Mouse (Mus musculus): Measurements from ENCODE around the gene Tmem53.
"Not testable (repeated sequence)": the region's sequence is repeated elsewhere in the genome, so short reads cannot be mapped to it uniquely, and the experiment has no call there.

The Tmem53 gene

DNA sequence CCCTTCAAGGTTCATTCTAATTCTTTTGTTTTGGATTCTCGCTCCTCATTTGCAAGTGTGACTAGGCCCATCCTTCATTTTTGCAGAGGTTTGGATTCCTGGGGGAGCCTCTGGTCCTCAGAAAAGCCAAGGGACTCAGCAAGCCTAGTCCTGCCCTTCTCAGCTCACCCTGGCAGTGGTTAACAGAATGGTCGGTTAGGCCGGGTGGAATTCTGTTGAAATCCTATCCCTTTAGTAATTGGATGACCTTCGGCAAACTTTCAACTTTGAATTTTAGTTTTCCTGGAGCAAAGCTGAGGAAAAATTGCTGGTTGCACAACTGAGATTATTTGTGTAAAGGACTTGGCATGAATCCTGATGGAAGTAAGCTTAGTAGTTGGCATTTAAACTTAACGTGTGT is 600 bp downstream of the Tmem53 start:
- DNase-seq, result peak; percentile 44 to 47

DNA sequence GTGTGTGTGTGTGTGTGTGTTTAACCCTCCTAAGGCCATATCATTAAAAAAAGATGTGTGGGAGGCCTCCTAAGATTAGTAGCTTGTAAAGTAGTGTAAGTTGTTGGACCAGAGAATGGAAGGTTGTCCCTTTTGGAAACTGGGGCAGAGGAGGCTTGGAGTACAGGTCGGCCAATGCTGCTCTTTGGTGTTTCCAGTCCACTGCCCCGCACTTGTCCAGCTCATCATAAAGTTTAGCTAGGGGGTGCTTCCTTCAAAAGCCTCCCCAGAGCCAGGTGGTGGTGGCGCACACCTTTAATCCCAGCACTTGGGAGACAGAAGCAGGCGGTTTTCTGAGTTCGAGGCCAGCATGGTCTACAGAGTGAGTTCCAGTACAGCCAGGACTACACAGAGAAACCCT is 1.0 kb downstream of the Tmem53 start:
- no peak for DNase-seq

DNA sequence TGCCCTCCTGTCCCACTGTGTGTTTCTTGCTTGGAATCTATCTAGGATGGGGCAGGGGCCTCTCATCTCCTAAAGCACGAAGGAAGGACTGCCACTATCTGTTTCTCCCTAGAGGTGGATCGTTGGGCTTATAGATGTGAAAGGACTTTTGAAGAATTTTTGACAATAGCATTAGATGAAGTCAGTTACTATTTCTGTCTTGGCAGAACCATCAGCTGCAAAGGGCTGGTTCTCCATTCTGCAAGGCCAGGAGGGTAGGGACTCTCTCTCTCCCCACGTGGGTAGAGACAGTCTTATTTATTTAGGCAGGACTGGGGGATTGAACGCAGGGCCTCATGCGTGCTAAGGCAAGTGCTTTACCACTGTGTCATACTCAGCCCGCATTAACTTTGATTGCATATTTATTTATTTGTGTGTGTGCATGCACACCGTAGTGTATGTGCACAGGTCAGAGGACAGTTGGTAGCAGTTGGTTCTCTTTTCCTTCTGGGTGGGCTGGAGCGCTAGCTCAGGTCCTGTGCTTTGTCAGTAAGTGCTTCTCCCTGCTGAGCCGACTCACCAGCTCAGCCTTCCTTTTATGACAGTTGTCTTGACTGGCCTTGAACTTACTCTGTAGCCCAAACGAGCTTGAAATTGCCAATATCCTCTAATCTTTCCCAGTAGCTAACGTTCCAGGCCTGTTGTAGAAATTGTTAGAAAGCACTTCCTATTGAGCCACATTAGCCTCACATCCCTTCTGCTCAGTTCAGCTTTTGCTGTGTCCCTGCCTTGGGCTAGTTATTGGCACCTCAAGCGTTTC is 1.7 kb downstream of the Tmem53 start:
- no peak for DNase-seq

DNA sequence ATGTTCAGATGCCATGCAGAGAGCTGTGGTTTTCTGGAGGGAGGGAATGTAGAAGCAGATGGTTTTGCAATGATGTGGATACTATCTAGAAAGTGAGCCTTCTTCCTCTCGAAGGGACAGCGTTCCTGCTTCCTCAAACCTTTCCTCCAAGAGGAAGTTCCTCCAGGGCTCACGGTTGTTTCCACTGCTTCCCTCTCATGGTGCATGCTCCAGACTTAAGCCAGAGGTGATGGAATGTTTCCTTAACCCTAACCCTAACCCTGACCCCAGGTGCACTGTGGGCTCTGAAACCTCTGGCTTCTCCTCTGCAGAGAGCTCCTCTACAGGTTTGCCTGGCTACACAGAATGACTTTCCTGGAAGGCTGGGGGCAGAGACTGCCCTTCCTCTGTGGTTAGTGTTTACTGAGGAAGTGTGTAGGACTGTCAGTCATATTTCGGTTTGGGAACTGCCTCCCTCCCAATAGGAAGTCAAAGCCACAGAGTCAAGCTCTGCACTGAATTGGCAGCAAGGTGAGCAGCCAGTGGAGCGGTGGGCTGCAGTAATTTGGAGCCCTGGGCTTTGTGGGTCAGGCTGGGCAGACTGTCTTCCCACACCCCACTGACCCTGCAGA is 2.4 kb downstream of the Tmem53 start:
- no peak for DNase-seq

DNA sequence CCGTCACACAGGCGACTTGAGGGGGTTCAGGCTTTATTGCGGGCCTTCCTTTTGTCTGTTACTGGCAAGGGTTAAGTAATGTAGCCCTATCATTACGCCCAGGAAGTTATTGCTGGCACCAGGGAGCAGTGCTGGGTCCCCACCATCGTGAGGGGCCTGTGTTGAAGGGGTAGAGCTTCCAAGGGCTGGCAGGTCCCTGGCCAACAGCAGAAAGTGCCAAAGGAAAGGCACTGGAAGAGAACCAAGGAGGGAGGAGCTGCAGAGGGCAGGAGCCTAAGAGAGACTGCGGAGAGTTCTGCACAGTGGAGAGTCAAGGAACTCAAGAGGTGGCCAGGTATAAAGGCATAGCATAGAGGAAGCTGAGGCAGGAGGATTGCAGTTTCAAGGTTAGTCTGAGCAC is 2.9 kb downstream of the Tmem53 start:
- DNase-seq, result no peak

DNA sequence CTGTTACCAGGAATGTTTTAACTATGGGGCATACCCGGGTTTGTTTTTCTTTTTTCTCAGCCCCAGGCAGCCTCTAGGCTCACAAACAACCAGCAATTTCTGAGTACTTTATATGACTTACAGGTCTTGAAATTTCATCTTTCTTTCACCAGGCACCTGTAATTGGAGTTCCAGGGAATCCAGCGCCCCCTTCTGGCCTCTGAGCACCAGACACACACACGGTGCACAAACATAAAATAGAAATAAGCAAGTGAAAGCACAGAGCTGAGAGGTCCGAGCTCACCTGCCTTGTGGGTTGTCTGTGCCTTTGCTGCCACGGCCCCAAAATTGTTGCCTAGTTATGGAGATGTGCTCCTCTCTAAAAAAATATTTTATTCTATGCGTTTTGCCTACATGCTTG is 8.2 kb downstream of the Tmem53 start:
- DNase-seq, result not testable (repeated sequence)

DNA sequence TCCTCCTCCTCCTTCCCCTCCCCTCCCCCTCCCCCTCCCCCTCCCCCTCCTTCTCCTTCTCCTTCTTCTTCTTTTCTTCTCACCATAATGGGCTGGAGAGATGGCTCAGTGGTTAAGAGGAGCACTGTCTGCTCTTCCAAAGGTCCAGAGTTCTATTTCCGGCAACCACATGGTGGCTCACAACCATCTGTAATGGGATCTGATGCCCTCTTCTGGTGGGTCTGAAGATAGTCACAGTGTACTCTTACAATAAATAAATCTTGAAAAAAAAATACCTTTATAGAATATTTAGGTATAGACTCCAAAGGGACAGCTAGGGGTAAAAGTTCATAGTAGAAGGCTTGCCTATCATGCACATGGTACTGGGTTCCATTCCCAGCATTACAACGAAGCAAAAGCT is 9.5 kb downstream of the Tmem53 start:
- no peak for DNase-seq

DNA sequence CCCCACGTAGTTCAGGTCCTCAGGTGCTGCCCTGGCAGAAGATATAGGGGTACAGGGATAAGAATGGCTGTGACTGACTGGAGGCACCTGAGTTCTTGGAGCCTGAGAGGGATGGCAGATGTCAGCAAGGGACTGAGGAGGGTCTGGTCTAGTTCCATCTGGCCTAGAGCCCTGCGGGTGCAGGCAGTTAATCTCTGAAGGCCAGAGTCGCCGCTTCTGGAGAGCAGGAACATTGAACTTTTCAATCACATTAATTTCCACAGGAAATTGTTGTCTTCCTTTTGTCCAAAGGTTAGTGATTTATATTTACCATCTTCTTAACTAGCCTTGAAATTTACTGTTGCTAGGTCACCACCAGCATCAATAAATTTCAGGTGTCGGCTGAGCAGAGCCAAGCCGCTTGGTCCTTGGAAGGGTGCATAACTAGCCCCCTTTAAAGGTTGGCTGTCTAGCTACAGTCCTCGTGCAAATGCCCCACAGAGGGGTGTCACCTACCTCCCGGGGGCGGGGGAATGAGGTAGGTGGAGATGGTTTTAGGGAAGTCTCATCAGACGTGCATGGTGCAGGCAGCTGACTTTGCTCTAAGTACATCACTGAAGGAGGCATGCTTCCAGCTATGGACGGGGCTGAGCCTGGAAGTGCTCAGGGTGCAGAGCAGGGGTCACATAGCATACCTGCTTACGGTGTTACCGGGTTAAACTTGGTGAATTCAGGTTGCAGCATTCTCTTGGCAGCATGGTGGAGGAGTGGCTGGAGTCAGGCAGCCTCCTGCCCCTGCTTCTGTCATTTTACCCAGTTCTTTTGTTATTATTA is 10.6 kb downstream of the Tmem53 start:
- DNase-seq, result no peak

DNA sequence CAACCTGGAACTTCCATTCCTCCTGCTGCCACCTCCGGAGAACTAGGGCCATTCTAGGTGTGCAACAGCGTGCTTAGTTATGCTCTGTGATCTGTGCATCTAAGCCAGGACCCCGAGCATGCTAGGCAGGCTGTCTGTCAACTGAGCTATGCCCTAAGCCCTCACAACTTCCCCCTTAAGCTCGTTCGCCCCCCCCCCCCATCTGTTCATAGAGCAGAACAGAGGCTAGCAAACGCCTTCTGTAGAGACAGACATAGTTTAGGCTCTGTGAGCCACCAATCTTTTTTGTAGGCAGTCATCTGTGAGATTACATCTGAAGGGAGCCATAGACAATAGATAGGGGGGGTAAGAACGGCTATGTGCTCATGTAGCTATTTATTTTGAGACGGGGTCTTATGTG is 11.2 kb downstream of the Tmem53 start:
- no peak for DNase-seq

DNA sequence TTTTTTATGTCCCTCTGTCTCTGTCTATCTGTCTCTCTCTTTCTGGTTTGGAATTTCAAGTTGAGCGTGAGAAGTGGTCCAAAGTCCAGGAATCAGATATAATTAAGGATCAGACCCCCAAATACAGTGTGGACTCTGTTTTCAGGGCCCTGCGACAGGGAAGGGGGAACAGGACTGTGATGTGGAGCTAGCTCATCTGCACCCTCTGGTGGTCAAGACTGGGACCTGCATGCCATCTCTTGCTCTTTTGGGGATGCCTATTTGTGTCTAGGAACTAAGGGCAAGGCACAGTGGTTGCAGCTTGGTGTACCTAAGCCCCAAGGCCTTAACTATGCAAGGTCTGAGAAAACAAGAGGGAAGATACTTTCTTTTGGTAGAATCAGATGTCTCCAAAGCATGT is 15.5 kb downstream of the Tmem53 start:
- DNase-seq, result peak; percentile 68 to 84

DNA sequence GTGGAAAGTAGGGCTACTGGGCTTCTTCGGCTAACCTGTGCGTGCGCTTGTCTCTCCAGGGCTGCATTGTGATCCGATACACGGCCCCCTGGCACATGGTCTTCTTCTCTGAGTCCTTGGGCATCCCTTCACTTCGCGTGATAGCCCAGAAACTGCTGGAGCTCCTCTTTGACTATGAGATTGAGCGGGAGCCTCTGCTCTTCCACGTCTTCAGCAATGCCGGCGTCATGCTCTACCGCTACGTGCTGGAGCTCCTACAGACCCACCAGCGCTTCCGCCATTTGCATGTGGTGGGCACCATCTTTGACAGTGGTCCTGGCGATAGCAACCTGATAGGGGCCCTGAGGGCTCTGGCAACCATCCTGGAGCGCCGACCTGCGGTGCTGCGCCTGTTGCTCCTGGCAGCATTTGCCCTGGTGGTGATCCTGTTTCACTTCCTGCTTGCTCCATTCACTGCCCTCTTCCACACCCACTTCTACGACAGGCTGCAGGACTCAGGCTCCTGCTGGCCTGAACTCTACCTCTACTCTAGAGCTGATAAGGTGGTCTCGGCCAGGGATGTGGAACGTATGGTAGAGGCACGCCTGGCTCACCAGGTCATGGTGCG is 16.2 kb downstream of the Tmem53 start:
- DNase-seq, result no peak

DNA sequence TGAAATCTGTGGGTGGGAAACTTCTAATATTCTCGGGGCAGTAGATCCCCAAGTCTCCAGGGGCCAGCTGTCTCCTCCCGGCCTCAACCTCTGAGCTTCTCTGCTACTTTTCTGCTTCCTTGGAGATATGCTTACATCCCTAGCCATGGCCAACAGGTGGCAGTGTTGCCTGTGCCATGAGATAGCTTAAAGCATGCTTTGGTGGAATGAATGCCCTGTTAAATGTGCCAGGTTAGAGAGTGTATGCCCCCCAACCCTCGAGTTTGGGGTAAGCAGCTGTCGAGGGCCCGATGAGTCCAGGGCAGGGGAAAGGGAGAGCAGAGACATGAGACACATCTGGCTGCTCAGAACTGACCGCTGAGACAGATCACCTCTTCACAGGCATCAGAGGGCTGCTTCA is 18.5 kb downstream of the Tmem53 start:
- peak; percentile 72 to 80 for DNase-seq

DNA sequence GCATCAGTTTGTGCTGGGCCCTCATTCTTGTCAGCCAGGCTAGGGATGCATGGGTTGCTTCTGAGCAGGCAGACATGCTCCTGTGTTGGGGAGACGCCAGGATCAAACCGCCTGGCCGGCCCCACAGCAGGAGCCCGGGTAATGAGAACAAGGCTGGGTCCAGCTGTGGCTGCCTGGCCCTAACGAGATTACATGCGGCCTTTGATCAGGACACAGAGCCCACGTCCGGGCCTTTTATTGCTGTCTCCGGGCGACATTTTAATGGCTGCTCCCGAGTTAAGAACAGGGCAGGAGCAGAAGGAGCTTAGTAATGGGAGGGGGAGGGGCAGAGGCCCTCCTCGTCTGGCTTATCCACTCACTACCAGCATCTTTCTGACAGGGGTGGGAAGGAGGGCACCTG is 20.7 kb downstream of the Tmem53 start:
- DNase-seq, result no peak

DNA sequence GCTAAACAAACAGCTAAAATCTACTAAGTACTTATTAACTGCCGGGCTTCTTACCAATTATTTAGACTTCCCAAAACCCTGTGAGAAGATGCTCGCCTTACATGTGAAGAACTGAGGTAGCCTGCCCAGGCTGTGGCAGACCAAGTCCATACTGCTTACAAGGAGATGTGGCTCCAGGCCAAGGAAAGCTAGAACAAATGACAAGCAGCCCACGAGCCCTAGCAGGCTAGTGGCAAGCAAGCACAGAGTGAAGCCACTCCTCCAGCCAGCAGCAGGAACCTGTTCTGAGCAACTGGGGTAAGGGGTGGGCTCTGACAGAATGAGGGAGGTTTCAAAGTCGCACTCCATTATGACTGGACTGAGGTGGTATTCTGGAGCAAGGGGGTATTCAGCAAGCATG is 23.0 kb downstream of the Tmem53 start:
- no peak for DNase-seq

DNA sequence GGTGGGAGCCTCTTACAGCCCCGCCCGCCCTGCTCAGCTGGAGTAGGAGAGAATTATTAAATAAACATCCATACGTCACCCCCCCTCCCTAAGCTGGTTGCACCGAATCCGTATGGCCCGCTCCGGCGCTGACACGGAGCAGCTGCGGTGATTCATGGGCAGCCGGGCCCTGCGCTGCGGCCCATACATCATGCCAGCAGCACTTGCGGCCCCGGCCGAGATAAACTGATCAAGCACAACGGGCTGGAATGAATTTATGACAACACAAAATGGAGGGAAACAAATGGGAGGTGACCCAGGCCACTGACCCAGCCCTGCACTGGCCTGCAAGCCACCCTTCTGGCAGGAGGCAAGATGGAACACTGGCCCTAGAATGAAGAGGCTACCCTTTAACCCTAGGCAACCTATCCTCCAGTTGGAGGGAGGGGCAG is 24.5 kb downstream of the Tmem53 start:
- peak in 1 of 2 experiments; percentile 53 for DNase-seq

DNA sequence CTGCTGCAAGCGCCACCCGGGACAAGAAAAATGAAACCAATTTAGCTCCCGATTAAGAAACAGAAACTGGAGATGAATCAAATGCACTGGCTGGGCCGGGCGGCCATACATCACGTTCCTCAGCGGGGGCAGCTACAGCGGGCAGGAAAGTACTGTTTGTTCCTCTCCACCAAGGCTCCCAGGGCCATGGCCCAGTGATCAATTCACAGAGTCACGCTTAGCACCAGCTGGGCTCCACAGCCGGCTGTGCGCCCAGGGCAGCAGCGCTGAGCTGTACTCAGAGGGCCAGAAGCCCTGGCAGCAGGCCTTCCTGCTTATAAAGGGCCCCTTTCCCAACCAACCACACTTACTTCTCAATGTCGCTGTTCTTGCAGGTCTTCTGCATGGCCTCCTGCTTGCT is 25.3 kb downstream of the Tmem53 start:
- no peak for DNase-seq

DNA sequence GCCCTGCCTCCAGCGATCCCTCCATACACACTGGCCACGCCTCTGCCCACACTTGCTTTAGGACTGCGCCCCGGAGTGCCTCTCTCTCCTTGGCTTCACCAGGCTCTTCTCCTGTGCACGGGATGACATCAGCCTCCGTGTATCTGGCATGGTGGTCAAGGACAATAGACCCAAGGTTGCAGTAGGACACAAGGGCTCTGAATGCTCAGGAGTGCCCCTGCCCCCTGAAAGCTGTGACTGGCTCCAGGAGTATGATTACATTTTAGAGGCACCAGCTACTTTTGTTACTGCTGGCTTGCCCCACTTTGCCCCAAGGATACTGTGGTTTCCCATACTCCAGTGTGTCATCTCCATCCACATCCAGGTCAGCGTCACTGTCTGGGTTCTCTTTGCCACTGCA is 25.9 kb downstream of the Tmem53 start:
- DNase-seq, result no peak

DNA sequence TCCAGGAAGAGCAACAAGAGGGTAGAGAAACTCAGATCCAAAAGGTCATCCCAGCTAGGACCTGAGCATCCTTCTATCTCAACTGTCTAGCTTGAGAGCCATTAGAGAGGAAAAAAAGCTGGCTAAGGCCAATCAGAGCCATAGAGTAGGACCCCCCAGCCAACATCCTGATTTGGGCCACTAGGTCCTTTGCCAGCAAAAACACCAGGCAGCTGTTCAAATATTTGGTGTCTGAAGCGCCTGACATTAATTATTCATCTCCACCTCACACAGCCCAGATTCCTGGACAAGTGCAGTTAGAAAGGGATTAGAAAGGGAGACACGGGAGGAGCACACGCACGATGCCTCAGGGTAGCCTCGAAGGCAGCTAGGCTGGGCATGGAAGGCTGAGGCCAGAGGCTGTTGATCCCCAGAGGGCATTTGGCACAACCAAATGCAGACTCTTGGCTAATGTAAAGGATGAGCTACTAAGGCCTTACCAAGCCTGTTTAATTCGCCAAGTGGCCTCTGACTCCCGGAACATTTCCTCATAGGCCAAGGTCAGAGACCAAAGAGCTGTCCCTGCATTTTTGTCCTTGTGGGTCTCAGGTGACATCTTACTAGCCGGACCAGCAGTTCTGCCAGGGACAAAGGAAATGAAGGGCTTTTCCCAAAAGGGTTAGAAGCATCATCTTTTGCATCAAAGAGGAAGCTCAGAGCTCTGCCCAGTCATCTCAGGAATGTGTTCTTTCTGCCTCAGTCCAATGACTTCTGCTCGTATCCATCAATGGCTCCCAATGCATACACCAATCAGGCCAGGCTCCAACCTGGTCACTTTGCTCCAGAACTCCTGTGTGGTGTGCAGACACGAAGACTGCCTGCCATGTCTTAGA is 26.9 kb downstream of the Tmem53 start:
- no peak for DNase-seq

DNA sequence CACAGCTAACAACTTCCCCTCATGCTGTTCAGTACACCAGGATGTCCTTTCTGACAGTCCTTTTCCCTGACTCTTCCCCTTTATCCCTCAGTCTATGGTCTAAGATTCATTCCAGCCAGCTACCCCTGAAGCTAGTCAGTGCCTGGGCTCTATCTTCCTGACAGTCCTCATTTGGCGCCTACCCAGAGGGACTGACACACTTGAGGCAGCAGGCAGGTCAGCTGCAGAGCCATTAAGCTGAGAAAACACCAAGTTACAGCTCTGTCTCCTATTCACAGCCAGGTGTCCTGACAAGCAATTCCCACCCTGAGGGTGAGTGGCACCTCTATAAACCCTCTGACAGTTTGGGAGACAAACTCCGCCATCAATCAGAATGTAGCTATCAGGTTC is 27.5 kb downstream of the Tmem53 start:
- DNase-seq, result no peak

DNA sequence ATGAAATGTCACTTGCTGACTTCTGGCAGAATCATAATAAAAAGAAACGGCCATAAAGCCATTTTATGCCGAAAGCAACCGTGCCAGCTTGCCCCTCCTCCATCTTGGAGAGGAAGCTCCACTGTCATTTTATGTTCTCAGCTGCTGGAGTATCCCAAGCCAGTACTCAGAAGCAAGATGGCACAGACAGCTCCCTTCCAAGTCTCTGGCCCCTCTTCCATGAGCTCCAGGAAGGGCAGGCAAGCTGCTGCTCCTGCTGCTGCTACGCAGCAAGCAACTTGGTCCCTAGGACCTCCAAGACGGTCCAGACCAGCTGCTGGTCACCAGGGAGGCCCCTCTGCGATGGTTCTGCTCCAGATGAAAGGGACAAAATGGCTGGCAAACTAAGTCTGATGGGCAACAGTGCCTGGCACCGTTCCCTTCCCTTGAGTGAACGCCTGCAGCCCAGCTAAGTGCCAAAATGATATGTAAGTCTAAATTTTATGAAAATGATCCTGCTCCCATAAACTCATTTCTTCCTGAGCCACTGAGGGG is 28.7 kb downstream of the Tmem53 start:
- DNase-seq, result no peak

DNA sequence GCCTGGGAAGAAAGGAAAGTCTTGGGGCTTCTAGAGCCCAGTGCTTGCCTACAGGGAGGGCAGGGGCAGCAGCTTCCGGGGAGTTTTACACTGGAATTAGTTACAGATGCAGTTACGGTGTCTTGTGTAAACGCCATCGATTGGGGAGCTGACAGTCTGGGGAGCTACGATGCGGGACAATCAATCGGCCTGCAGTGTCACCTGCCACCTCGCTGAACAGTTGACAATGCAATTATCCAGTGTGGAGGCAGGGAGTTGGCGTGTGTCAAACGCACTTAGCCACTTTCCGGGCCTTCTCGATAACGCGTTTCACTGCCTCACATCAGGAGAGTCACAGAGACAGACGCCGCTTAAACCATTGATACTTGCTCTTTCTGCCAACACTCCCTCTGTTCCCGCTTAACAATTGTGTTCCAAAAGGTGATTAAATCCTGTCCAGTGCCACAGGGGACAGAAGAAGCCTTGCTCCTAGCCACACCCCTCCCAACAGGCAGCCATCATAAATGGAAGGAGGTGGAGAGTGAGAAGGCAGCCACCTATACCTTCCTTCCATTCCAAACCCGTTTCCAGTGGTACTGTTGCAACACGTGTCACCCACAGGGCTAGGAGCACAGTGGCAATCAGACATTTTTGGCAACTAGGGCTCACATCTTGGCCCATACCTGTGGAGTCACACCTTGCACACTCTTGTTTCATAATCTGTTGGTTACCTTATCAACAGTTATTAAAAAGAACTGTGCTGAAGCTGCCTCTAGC is 29.5 kb downstream of the Tmem53 start:
- DNase-seq, result no peak
